Mouse (Mus musculus): ENCODE measurements around the gene Gm14190. TPM values are rescaled to one million over a fixed set of nuclear protein-coding genes. Genes with fewer than 3 reads are reported as not detected.
"Not testable (repeated sequence)": the region's sequence is repeated elsewhere in the genome, so short reads cannot be mapped to it uniquely, and the experiment has no call there.

Gene Gm14190
- polyA plus RNA-seq (2015; fragmentation: Nextera tagmentation; extraction: Ambion mirVana) = not detected in 2 replicates

DNA sequence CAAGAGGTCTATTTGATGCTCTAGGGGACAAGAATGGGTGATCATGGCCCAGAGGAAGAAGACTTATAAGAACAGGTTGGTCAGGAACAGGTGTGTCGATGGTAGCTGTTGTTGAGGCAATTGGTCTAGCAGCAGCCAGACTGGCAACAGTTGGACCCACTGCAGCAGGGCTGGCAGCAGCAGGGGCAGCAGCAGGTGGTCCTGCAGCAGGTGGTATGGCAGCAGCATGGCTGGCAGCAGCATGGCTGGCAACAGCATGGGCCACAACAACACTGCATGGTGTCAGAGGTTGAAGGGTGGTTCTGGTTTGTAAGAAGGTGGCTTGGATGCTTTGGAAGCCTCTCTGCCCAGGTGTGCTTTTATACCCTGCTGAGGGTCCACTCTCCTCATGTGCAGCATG, at the start of gene Gm14190:
TSS of gene Gm14190 (minus strand) at position 278 of the 400 bp plus-strand sequence.
- no peak within 1 kb of the TSS for H3K4me2 ChIP-seq
- no peaks in the 10 kb centered on the region for H3K9me3 ChIP-seq (replicated peaks)
- no peaks in the 10 kb centered on the region for H3K27me3 ChIP-seq
- no peaks in the 10 kb centered on the region for H3K4me1 ChIP-seq
- no peak within 1 kb of the TSS for H3K9ac ChIP-seq
- H3K4me3 ChIP-seq (replicated peaks) = no peak within 1 kb of the TSS
- ATAC-seq (replicated peaks; ENCODE audit: low FRiP score) = no peak
- H3K36me3 ChIP-seq = no peaks in the 10 kb centered on the region
- WGBS = 94% methylated on average over 1 of the region's 1 CpGs
- no peak within 1 kb of the TSS for H3K27ac ChIP-seq

- no peak within 1 kb of the TSS for H3K27ac ChIP-seq
- no peak within 1 kb of the TSS for H3K4me3 ChIP-seq (replicated peaks)
- ATAC-seq (replicated peaks; ENCODE audit: low FRiP score) = no peak
- H3K4me1 ChIP-seq = no peaks in the 10 kb centered on the region
- WGBS = 68% methylated on average over 2 of the region's 2 CpGs
- no peak within 1 kb of the TSS for H3K9ac ChIP-seq
- no peaks in the 10 kb centered on the region for H3K9me3 ChIP-seq (replicated peaks)
- no peak within 1 kb of the TSS for H3K4me2 ChIP-seq
- H3K27me3 ChIP-seq = no peaks in the 10 kb centered on the region
- no peaks in the 10 kb centered on the region for H3K36me3 ChIP-seq
Observed at GRCm38 (mm10) chr11:99734190-99734589, 43.6 kb upstream of the Gm14190 start, which contains the start of gene Gm14180. Gm14180 (minus strand) TSS chr11:99734290.

GRCm38 (mm10) chr11:99724061-99724460, 33.5 kb upstream of the Gm14190 start:
- H3K36me3 ChIP-seq = no peaks in the 10 kb centered on the region
- H3K9me3 ChIP-seq (replicated peaks) = no peaks in the 10 kb centered on the region
- ATAC-seq (replicated peaks; ENCODE audit: low FRiP score) = no peak
- no peaks in the 10 kb centered on the region for H3K4me1 ChIP-seq
- no peak overlapping the region for H3K4me3 ChIP-seq (replicated peaks)
- 86% methylated on average over 2 of the region's 2 CpGs for WGBS
- H3K27me3 ChIP-seq = no peaks in the 10 kb centered on the region
- H3K27ac ChIP-seq = no peak overlapping the region
- H3K4me2 ChIP-seq = no peak overlapping the region
- no peak overlapping the region for H3K9ac ChIP-seq

- Histone ChIP-seq H3K4me2 (no peak overlapping the region), H3K9ac (no peak overlapping the region), H3K27me3 (no peaks in the 10 kb centered on the region), H3K4me3 (replicated peaks) (no peak overlapping the region), H3K36me3 (no peaks in the 10 kb centered on the region), H3K9me3 (replicated peaks) (no peaks in the 10 kb centered on the region), H3K27ac (no peak overlapping the region), H3K4me1 (no peaks in the 10 kb centered on the region)
- ATAC-seq (replicated peaks; ENCODE audit: low FRiP score) = no peak
- WGBS = 92% methylated on average over 1 of the region's 1 CpGs
Observed at GRCm38 (mm10) chr11:99718759-99719158, 28.2 kb upstream of the Gm14190 start.

DNA sequence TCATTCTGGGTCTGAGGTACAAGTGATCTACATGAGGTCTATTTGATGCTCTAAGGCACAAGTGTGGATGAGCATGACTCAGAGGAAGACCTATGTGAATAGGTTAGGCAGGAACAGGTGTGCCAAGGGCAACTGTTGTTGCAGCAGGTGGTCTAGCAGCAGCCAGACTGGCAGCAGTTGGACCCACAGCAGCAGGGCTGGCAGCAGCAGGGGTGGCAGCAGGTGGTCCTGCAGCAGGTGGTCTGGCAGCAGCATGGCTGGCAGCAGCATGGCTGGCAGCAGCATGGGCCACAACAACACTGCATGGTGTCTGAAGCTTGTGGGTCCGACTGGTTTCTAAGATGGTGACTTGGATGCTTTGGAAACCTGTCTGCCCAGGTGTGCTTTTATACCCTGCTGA, 5.3 kb downstream of the Gm14190 start:
- not testable (repeated sequence) for H3K9me3 ChIP-seq (replicated peaks); H3K4me1 ChIP-seq; ATAC-seq (replicated peaks; ENCODE audit: low FRiP score); H3K4me2 ChIP-seq; H3K9ac ChIP-seq; H3K36me3 ChIP-seq; H3K27ac ChIP-seq; H3K27me3 ChIP-seq; H3K4me3 ChIP-seq (replicated peaks)
- WGBS = 84% methylated on average over 1 of the region's 1 CpGs

DNA sequence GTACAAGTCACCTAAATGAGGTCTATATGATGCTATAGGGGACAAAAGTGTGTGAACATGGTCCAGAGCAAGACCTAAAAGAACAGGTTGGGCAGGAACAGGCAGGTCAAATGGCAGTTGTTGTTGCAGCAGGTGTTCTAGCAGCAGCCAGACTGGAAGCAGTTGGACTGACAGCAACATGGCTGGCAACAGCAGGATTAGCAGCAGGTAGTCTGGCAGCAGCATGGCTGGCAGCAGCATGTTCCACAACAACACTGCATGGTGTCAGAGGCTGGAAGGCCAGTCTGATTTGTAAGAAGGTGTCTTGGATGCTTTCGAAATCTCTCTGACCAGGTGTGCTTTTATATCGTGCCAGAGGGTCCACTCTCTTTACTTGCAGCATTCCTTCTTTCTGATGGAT, 7.1 kb downstream of the Gm14190 start:
- H3K9ac ChIP-seq = no peak overlapping the region
- H3K4me1 ChIP-seq = no peaks in the 10 kb centered on the region
- H3K27me3 ChIP-seq = no peaks in the 10 kb centered on the region
- H3K4me2 ChIP-seq = no peak overlapping the region
- no peak overlapping the region for H3K4me3 ChIP-seq (replicated peaks)
- no peaks in the 10 kb centered on the region for H3K9me3 ChIP-seq (replicated peaks)
- H3K27ac ChIP-seq = no peak overlapping the region
- H3K36me3 ChIP-seq = no peaks in the 10 kb centered on the region
- WGBS = 85% methylated on average over 2 of the region's 2 CpGs
- no peak for ATAC-seq (replicated peaks; ENCODE audit: low FRiP score)

DNA sequence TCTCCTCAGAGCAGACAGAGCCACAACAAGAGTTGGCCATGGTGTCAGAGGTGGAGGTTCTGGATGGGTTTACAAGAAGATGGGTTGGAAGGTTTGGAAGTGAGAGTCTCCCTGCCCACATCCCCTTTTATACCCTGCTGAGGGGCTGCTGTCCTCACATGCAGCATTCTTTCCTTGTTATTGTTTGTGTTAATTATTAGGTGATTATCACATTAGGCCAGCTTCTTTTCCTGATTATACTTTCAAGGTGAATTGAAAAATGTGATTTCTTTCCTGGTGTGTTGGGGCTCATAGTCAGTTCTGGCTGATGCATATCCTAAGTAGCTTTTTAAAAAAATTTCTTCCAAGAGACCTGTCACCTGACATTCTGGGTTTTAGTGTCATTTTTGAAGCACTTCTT, 24.7 kb downstream of the Gm14190 start, which contains the start of gene Krtap4-6:
TSS of gene Krtap4-6 (minus strand) at position 101 of the 400 bp plus-strand sequence.
- Histone ChIP-seq H3K4me3 (replicated peaks) (no peak within 1 kb of the TSS), H3K27ac (no peak within 1 kb of the TSS), H3K4me1 (no peaks in the 10 kb centered on the region), H3K4me2 (no peak within 1 kb of the TSS), H3K9me3 (replicated peaks) (no peaks in the 10 kb centered on the region), H3K9ac (no peak within 1 kb of the TSS), H3K36me3 (no peaks in the 10 kb centered on the region), H3K27me3 (no peaks in the 10 kb centered on the region)
- ATAC-seq (replicated peaks; ENCODE audit: low FRiP score) = no peak

DNA sequence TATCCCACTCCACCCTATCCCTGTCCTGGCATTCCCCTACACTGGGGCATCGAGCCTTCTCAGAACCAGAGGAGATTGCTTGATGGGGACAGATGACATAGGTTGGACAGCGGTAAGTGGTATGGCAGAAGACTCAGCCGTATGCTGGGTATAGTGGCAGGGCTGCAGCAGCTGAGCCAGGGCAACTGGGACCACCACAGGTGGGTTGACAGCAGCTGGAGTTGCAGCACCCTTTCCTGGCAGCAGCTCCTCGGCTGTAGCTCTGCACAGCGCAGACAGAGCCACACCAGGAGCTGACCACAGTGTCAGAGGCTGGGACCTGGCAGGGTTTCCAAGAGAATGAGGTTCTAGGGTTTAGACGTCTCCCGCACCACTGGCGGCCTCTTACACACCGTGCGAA, 27.7 kb downstream of the Gm14190 start:
- Histone ChIP-seq H3K27me3 (no peaks in the 10 kb centered on the region), H3K9me3 (replicated peaks) (no peaks in the 10 kb centered on the region), H3K27ac (no peak overlapping the region), H3K4me2 (no peak overlapping the region), H3K36me3 (no peaks in the 10 kb centered on the region), H3K4me1 (no peaks in the 10 kb centered on the region), H3K4me3 (replicated peaks) (no peak overlapping the region), H3K9ac (no peak overlapping the region)
- 86% methylated on average over 10 of the region's 10 CpGs for WGBS
- no peak for ATAC-seq (replicated peaks; ENCODE audit: low FRiP score)

DNA sequence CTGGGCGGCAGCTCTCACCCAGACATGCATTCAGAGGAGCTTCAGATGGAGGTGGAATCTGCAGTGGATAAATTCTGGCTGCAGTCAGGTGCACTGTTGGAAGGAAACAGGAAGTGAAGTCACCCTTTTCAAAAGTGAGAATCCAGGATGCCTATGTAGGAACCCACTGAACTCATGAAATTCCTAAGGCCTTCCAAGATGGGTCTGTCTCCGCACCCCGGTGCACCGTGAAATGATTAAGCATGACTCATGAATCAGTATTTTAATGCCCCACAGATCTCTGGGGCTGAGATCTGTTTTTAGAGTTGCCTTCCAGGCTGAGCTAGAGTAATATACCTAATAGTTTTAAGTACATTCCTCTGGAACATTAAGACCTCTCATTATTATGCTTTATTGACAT, 31.3 kb downstream of the Gm14190 start:
- no peaks in the 10 kb centered on the region for H3K27me3 ChIP-seq
- H3K9me3 ChIP-seq (replicated peaks) = no peaks in the 10 kb centered on the region
- H3K9ac ChIP-seq = no peak overlapping the region
- H3K4me2 ChIP-seq = no peak overlapping the region
- no peak for ATAC-seq (replicated peaks; ENCODE audit: low FRiP score)
- H3K36me3 ChIP-seq = no peaks in the 10 kb centered on the region
- WGBS = 81% methylated on average over 4 of the region's 4 CpGs
- no peak overlapping the region for H3K4me3 ChIP-seq (replicated peaks)
- no peak overlapping the region for H3K27ac ChIP-seq
- no peaks in the 10 kb centered on the region for H3K4me1 ChIP-seq

- not testable (repeated sequence) for H3K9ac ChIP-seq; H3K27me3 ChIP-seq; H3K4me2 ChIP-seq; H3K27ac ChIP-seq; H3K36me3 ChIP-seq; ATAC-seq (replicated peaks; ENCODE audit: low FRiP score); H3K4me1 ChIP-seq; H3K4me3 ChIP-seq (replicated peaks); H3K9me3 ChIP-seq (replicated peaks)
- 66% methylated on average over 10 of the region's 10 CpGs for WGBS
Observed at GRCm38 (mm10) chr11:99658467-99659010, 32.0 kb downstream of the Gm14190 start, which contains the start of gene Gm11563. Gm11563 (minus strand) TSS chr11:99658960.

DNA sequence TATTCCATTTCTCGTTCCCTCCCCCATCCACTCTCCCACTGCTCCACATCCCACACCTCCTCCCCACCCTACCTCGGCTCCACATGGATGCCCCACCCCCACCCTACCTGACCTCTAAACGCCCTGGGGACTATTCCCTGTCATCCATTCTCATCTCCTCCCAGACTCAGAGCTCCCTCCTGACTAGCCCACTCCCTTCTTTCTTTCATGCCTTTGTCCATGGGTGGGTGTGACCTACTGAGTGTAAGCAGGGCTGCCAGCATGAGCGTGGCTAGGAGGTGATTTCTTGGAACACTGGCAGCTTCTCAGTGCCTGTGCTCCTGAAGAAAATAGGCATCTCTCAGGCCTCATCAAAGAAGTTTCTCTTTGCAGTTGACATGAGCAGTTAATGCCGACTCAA, 33.5 kb downstream of the Gm14190 start:
- H3K27me3 ChIP-seq = no peaks in the 10 kb centered on the region
- H3K9me3 ChIP-seq (replicated peaks) = no peaks in the 10 kb centered on the region
- H3K27ac ChIP-seq = no peak overlapping the region
- no peaks in the 10 kb centered on the region for H3K4me1 ChIP-seq
- H3K9ac ChIP-seq = no peak overlapping the region
- no peak overlapping the region for H3K4me3 ChIP-seq (replicated peaks)
- ATAC-seq (replicated peaks; ENCODE audit: low FRiP score) = no peak
- 37% methylated on average over 5 of the region's 5 CpGs for WGBS
- H3K4me2 ChIP-seq = no peak overlapping the region
- H3K36me3 ChIP-seq = no peaks in the 10 kb centered on the region

- Histone ChIP-seq H3K9ac (no peak within 1 kb of the TSS), H3K4me3 (replicated peaks) (no peak within 1 kb of the TSS), H3K9me3 (replicated peaks) (no peaks in the 10 kb centered on the region), H3K27me3 (no peaks in the 10 kb centered on the region), H3K27ac (no peak within 1 kb of the TSS), H3K36me3 (no peaks in the 10 kb centered on the region), H3K4me2 (no peak within 1 kb of the TSS), H3K4me1 (no peaks in the 10 kb centered on the region)
- WGBS = 77% methylated on average over 2 of the region's 2 CpGs
- ATAC-seq (replicated peaks; ENCODE audit: low FRiP score) = no peak
Observed at GRCm38 (mm10) chr11:99650136-99650535, 40.4 kb downstream of the Gm14190 start, which contains the start of gene Gm11555. Gm11555 (minus strand) TSS chr11:99650236.

DNA sequence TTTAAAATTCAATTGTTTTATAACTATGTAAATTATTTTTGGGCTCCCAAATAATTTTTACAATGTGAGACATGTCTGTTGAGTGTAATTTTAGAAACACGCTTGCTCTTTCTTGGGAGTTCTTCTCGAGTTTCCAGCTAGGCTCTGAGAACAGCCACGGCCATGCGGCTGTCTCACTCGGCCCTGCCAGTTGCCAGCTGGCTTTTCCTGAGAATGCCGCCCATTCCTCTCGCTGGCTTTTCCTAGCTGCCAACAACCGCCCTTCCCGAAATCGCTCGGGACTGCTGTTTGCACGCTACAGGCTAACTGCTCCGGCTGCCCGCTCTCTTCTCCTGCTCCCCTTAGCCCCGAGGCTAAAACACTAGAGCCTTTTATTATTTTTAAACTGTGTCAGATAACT, 44.1 kb downstream of the Gm14190 start:
- Histone ChIP-seq H3K36me3 (no peaks in the 10 kb centered on the region), H3K4me2 (no peak overlapping the region), H3K9me3 (replicated peaks) (no peaks in the 10 kb centered on the region), H3K27ac (no peak overlapping the region), H3K4me1 (no peaks in the 10 kb centered on the region), H3K9ac (no peak overlapping the region), H3K4me3 (replicated peaks) (no peak overlapping the region), H3K27me3 (no peaks in the 10 kb centered on the region)
- no peak for ATAC-seq (replicated peaks; ENCODE audit: low FRiP score)
- WGBS = 76% methylated on average over 15 of the region's 15 CpGs
